Mouse (Mus musculus) kidney, postnatal 0 days (tissue): ENCODE measurements around the gene Slc27a3. TPM values are rescaled to one million over a fixed set of nuclear protein-coding genes. Genes with fewer than 3 reads are reported as not detected.

Source experiments
- ATAC-seq: fragments of 200-750 bp; cut with Nextera tagmentation; replicated peaks from 2 replicates; pipeline ENCODE4 v1.8.0; 2017; ENCODE audit warnings: low read depth, moderate number of reproducible peaks, moderate TSS enrichment, moderate library complexity; ENCODE audit not compliant: low FRiP score
- DNase-seq: peaks from one replicate; pipeline ENCODE4 v3.0.0-alpha.2; 2016; ENCODE audit warnings: low spot score
- H3K27ac ChIP-seq: fragments of 300-500 bp; sonication (generic); 2 replicates; pipeline ENCODE4 v1.5.1; 2014; ENCODE audit warnings: mild to moderate bottlenecking
- H3K27me3 ChIP-seq: fragments of 300-500 bp; sonication (generic); 2 replicates; pipeline ENCODE4 v1.6.1; 2014; ENCODE audit warnings: low read length, mixed read lengths; ENCODE audit not compliant: insufficient read depth
- H3K36me3 ChIP-seq: fragments of 300-500 bp; sonication (generic); 2 replicates; pipeline ENCODE4 v1.6.1; 2014; ENCODE audit warnings: low read length, mixed read lengths; ENCODE audit not compliant: insufficient read depth
- H3K4me1 ChIP-seq: fragments of 300-500 bp; sonication (generic); replicated peaks from 2 replicates; pipeline ENCODE4 v1.6.1; 2014; ENCODE audit warnings: antibody characterized with exemption, low read length, mixed read lengths; ENCODE audit not compliant: insufficient read depth
- H3K4me2 ChIP-seq: fragments of 300-500 bp; sonication (generic); 2 replicates; pipeline ENCODE4 v1.6.1; 2014; ENCODE audit warnings: mild to moderate bottlenecking, low read length, moderate library complexity, mixed read lengths
- H3K4me3 ChIP-seq: fragments of 300-500 bp; sonication (generic); replicated peaks from 2 replicates; pipeline ENCODE4 v1.5.1; 2014; ENCODE audit warnings: low read depth, low read length
- H3K9ac ChIP-seq: fragments of 300-500 bp; sonication (generic); 2 replicates; pipeline ENCODE4 v1.6.1; 2014; ENCODE audit warnings: low read depth, low read length
- H3K9me3 ChIP-seq: fragments of 300-500 bp; sonication (generic); replicated peaks from 2 replicates; pipeline ENCODE4 v1.6.1; 2016; ENCODE audit warnings: low read length, inconsistent platforms, mixed read lengths
- CTCF ChIP-seq: IDR thresholded peaks from 2 replicates; pipeline ENCODE4 v1.5.1; 2016; ENCODE audit warnings: antibody characterized with exemption, low read depth, mild to moderate bottlenecking, moderate library complexity
- WGBS: fragments of 180-500 bp; shearing (Covaris S2); extraction: QIAGEN DNeasy Blood & Tissue Kit; methylation state at CpG from one replicate; pipeline ENCODE4 v1.1.7; 2014; 5-methylcytosine and 5-hydroxymethylcytosine counted together
- polyA plus RNA-seq: library from polyadenylated mRNA; unstranded; fragments of >200 nt; fragmentation: Nextera tagmentation; extraction: Ambion mirVana; gene quantifications from 2 replicates; pipeline ENCODE4 v1.2.1, GENCODE M21; 2015

Gene Slc27a3
- polyA plus RNA-seq, 1 experiment from 2014 or later, result 16.1 TPM

- no peak for ATAC-seq
- WGBS, result 47% methylated on average over 3 of the region's 3 CpGs
Measured at GRCm38 (mm10) chr3:90375562-90376246, 14.0 kb downstream of the Slc27a3 start.

GRCm38 (mm10) chr3:90374368-90374767, 15.4 kb downstream of the Slc27a3 start:
- no peak for TF ChIP-seq CTCF
- no peaks in the 10 kb centered on the region for H3K4me1 ChIP-seq
- WGBS, result 66% methylated on average over 4 of the region's 4 CpGs
- no peak overlapping the region for H3K27ac ChIP-seq
- H3K27me3 ChIP-seq, result no peaks in the 10 kb centered on the region
- no peak overlapping the region for H3K4me3 ChIP-seq
- ATAC-seq (0 out of 2 replicates have a peak, but pooled peaks have one; percentile 37), DNase-seq (no peak)
- no peak overlapping the region for H3K9ac ChIP-seq
- no peak overlapping the region for H3K4me2 ChIP-seq
- no peaks in the 10 kb centered on the region for H3K9me3 ChIP-seq
- H3K36me3 ChIP-seq, result no peaks in the 10 kb centered on the region

More at GRCm38 (mm10) chr3:90375562-90376246, 14.0 kb downstream of the Slc27a3 start:
- no peak overlapping the region for H3K4me3 ChIP-seq
- H3K27me3 ChIP-seq, result no peaks in the 10 kb centered on the region
- H3K9ac ChIP-seq, result 0 out of 2 replicates have a peak overlapping the region, but pooled peaks have one; percentile 18
- DNase-seq, result no peak
- no peak overlapping the region for H3K4me2 ChIP-seq
- H3K36me3 ChIP-seq, result no peaks in the 10 kb centered on the region
- no peak overlapping the region for H3K27ac ChIP-seq
- H3K4me1 ChIP-seq, result no peaks in the 10 kb centered on the region
- H3K9me3 ChIP-seq, result no peaks in the 10 kb centered on the region
- TF ChIP-seq CTCF, result no peak

- ATAC-seq (no peak), DNase-seq (peak; percentile 93)
- Histone ChIP-seq H3K27me3 (no peaks in the 10 kb centered on the region), H3K4me2 (no peak overlapping the region), H3K9ac (no peak overlapping the region), H3K36me3 (no peaks in the 10 kb centered on the region), H3K27ac (no peak overlapping the region), H3K9me3 (no peaks in the 10 kb centered on the region), H3K4me1 (no peaks in the 10 kb centered on the region), H3K4me3 (no peak overlapping the region)
- WGBS, result 26% methylated on average over 4 of the region's 4 CpGs
- peak; percentile 89 for TF ChIP-seq CTCF
Measured at GRCm38 (mm10) chr3:90373432-90374028, 16.2 kb downstream of the Slc27a3 start.

- 61% methylated on average over 5 of the region's 5 CpGs for WGBS
- ATAC-seq (0 out of 2 replicates have a peak, but pooled peaks have one; percentile 46), DNase-seq (no peak)
- no peak overlapping the region for H3K4me3 ChIP-seq
- no peak overlapping the region for H3K9ac ChIP-seq
- H3K4me2 ChIP-seq, result no peak overlapping the region
- no peaks in the 10 kb centered on the region for H3K36me3 ChIP-seq
- H3K4me1 ChIP-seq, result no peaks in the 10 kb centered on the region
- H3K9me3 ChIP-seq, result no peaks in the 10 kb centered on the region
- H3K27me3 ChIP-seq, result no peaks in the 10 kb centered on the region
- H3K27ac ChIP-seq, result no peak overlapping the region
- TF ChIP-seq CTCF, result no peak
Measured at GRCm38 (mm10) chr3:90372817-90373216, 16.9 kb downstream of the Slc27a3 start.

GRCm38 (mm10) chr3:90371857-90372256, 17.9 kb downstream of the Slc27a3 start:
- Histone ChIP-seq H3K9me3 (no peaks in the 10 kb centered on the region), H3K9ac (no peak overlapping the region), H3K4me3 (no peak overlapping the region), H3K36me3 (no peaks in the 10 kb centered on the region), H3K27me3 (no peaks in the 10 kb centered on the region), H3K27ac (no peak overlapping the region), H3K4me1 (no peaks in the 10 kb centered on the region), H3K4me2 (no peak overlapping the region)
- no peak for DNase-seq
- no peak for ATAC-seq
- no peak for TF ChIP-seq CTCF
- WGBS, result 64% methylated on average over 7 of the region's 7 CpGs

GRCm38 (mm10) chr3:90369041-90369440, 20.7 kb downstream of the Slc27a3 start:
- Histone ChIP-seq H3K36me3 (no peaks in the 10 kb centered on the region), H3K27ac (no peak overlapping the region), H3K27me3 (no peaks in the 10 kb centered on the region), H3K4me3 (no peak overlapping the region), H3K4me2 (no peak overlapping the region), H3K9me3 (no peaks in the 10 kb centered on the region), H3K9ac (no peak overlapping the region), H3K4me1 (no peaks in the 10 kb centered on the region)
- no peak for ATAC-seq
- 31% methylated on average over 2 of the region's 2 CpGs for WGBS
- TF ChIP-seq CTCF, result no peak
- no peak for DNase-seq
